Mouse (Mus musculus) cortical plate, adult 2 months (tissue): Measurements from ENCODE around the gene Rps16. TPM values are rescaled to one million over a fixed set of nuclear protein-coding genes. Genes with fewer than 3 reads are reported as not detected.

Experiments
- H3K27ac ChIP-seq: fragments of 200-500 bp; 2 replicates; pipeline ENCODE4 v1.5.1; 2012; ENCODE audit warnings: low read length, control low read depth, inconsistent platforms; ENCODE audit not compliant: insufficient read depth
- H3K4me1 ChIP-seq: fragments of 200-500 bp; 2 replicates; pipeline ENCODE4 v1.6.1; 2011; ENCODE audit warnings: low read length; ENCODE audit not compliant: control insufficient read depth, insufficient read depth
- H3K4me3 ChIP-seq: fragments of 200-500 bp; 2 replicates; pipeline ENCODE4 v1.5.1; 2011; ENCODE audit warnings: mild to moderate bottlenecking, low read length, control low read depth; ENCODE audit not compliant: insufficient read depth
- CTCF ChIP-seq: fragments of 200-500 bp; IDR thresholded peaks from 2 replicates; pipeline ENCODE4 v1.5.1; 2011; ENCODE audit warnings: mild to moderate bottlenecking, control low read depth, low read length; ENCODE audit not compliant: insufficient read depth; ENCODE audit errors: extremely low read depth
- POLR2A ChIP-seq: fragments of 200-500 bp; IDR thresholded peaks from 2 replicates; pipeline ENCODE4 v1.6.1; 2011; ENCODE audit warnings: mild to moderate bottlenecking, low read length, control low read depth; ENCODE audit not compliant: insufficient read depth; ENCODE audit errors: extremely low read depth
- polyA plus RNA-seq: library from polyadenylated mRNA; depleted of rRNA; stranded (reverse); fragments of >200 nt; gene quantifications from 2 replicates; pipeline ENCODE4 v1.2.3, GENCODE M21; 2012

The Rps16 gene
- polyA plus RNA-seq, 1 experiment: 648 TPM

DNA sequence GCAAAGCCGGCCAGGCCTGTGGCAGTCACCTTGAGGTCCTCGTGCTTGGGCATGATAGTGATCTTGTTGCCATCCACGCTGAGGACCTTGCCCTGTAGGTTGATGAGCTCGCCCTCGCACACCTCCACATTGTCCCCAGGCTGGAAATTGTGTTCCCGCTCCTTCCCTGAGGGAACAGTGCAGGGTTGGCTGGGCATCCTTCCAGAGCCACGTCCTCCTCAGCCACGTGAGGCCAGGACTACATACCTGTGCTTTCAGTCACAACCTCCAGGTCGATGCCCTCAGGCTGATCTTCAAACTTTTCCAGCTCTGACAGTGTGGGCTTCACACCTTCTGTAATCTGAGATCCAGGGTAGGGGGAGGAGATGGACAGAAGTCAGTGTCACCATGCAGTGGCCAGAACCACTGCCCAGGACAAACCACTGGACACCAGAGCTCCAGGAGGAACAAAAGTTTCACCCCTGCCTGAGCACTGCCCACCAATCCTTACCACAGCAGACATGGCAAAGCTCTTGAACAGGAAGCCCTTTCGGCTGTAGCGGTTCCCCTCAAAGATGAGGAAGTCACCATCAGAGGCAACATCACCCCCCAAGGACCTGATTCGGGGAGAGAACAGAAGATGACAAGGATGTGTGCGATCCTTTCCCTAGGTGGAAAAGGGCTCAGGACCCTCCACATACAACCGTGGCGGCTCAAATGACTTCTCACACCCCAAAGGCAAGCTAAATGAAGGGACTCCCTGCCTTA, 28.3 kb upstream of the Rps16 start:
- TF ChIP-seq POLR2A (no peak), CTCF (no peak)
- Histone ChIP-seq H3K4me1 (no peaks in the 10 kb centered on the region), H3K27ac (no peak overlapping the region), H3K4me3 (no peak overlapping the region)

DNA sequence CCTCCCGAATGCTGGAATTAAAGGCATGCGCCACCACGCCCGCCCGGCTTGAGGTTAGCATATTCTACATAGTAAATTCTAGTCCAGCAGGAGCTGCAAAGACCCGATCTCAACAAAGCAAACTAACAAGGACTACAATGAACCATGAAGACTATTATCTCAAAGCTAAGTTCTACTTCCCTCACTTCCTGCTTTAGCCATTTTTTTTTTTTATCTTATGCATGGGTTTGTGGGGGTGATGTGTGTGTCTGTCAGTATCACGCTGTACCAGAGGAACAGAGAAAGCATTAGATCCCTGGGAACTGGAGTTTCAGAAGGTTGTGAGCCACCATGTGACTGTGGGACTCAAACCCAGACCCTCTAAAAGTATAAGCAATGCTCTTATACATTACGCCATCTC, 25.2 kb upstream of the Rps16 start:
- no peak overlapping the region for H3K27ac ChIP-seq
- H3K4me3 ChIP-seq: no peak overlapping the region
- TF ChIP-seq POLR2A (no peak), CTCF (no peak)
- no peaks in the 10 kb centered on the region for H3K4me1 ChIP-seq

DNA sequence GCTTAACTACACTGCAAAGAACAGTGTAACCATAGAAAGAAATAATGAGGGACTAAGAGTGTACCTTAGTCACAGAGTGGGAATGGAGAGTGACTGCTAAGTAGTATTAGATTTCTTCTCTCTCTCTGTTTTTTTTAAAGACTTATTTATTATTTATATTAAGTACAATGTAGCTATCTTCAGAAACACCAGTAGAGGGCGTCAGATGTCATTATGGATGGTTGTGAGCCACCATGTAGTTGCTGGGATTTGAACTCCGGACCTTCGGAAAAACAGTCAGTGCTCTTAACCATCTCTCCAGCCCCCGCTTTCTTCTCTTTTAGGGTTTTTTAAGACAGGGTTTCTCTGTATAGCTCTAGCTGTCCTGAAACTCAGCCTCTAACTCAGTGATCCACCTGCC, 24.0 kb upstream of the Rps16 start:
- no peak overlapping the region for H3K27ac ChIP-seq
- no peak overlapping the region for H3K4me3 ChIP-seq
- TF ChIP-seq CTCF: no peak
- no peak for TF ChIP-seq POLR2A
- no peaks in the 10 kb centered on the region for H3K4me1 ChIP-seq

- TF ChIP-seq POLR2A: no peak
- Histone ChIP-seq H3K27ac (no peak overlapping the region), H3K4me1 (no peaks in the 10 kb centered on the region), H3K4me3 (no peak overlapping the region)
These were observed 22.2 kb upstream of the Rps16 start for GRCm38 (mm10) chr7:28328260-28328659.

GRCm38 (mm10) chr7:28334534-28334933, 15.9 kb upstream of the Rps16 start:
- Histone ChIP-seq H3K27ac (no peak overlapping the region), H3K4me1 (peaks cover 2% of the 10 kb centered on the region; the same call in 1 of the 2 replicates), H3K4me3 (no peak overlapping the region)
- TF ChIP-seq CTCF (no peak), POLR2A (no peak)

DNA sequence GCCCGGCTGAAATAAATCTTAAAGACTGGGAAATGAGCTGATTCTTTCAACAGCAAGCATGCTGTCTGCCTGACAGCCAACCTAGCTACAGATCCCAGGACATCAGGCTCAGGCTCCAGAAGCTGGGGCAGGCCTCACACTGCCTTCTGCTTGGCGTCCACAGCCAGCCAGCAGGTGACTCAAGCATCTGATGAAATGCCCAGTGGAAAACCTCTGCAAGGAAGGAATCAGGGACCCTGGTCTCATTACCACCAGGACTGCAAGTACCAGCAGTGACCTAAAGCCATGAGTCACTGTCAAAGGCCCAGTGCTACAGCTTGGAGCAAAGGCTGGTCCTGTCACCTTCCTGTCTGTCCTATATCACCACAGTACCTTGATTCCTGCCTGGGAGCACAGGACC, 15.0 kb upstream of the Rps16 start:
- H3K4me3 ChIP-seq: no peak overlapping the region
- peaks cover 2% of the 10 kb centered on the region; the same call in 1 of the 2 replicates for H3K4me1 ChIP-seq
- H3K27ac ChIP-seq: no peak overlapping the region
- TF ChIP-seq CTCF: no peak
- no peak for TF ChIP-seq POLR2A

DNA sequence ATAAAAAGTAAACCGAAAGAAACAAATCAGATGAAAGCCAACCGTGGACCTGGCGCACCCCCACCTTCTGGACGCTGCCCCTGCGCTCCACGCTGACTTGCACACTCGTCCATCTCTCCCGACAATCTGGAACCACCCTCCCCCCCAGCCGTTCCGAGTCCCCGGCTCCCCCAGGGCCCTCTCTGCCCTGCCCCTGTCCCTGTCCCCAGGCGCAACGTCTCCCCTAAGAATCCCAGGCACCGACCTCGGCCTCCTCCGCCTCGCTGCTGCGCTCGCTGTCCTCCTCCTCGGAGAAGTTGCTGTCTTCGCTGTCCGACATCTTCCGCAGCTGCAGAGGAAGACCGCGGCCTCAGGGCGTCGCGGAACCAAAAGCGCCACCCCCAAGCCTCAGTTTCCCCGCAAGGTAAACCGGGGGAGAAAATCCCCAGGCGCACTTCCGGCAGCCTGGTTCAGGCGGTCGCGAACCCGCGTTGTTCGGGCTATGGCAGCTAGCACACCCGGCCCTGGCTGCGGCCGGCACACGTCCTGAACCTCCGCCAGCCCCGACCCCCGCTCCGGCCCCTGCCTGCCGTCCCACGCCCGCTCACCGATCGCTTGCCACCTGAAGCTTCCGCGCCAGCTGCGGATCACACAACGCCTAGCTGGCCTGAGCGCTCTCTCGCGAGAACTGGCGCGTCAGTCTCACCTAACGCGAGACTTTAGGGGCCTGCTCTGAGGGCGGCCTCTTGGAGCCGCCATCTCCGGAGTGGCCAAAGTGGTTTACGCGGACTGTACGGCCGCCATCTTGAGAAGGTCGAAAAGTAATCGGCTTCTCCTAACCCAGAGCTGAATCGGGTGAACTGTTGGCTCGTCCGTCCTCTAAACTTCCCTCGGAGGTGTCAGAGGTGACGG, 12.1 kb upstream of the Rps16 start, which contains the start of gene Supt5:
Supt5 (minus strand) TSS at position 639 of the 891 bp plus-strand sequence.
- Histone ChIP-seq H3K4me1 (peaks cover 2% of the 10 kb centered on the region; the same call in 1 of the 2 replicates), H3K27ac (peak within 1 kb of the TSS; percentile 25; the same call in 1 of the 2 replicates), H3K4me3 (peak within 1 kb of the TSS; percentile 77)
- TF ChIP-seq CTCF: no peak
- TF ChIP-seq POLR2A: peak; percentile 83

- TF ChIP-seq CTCF (no peak), POLR2A (no peak)
- peak overlapping the region; percentile 77 for H3K4me3 ChIP-seq
- peaks cover 2% of the 10 kb centered on the region; the same call in 1 of the 2 replicates for H3K4me1 ChIP-seq
- H3K27ac ChIP-seq: peak overlapping the region; percentile 25; the same call in 1 of the 2 replicates
These were observed 11.1 kb upstream of the Rps16 start for GRCm38 (mm10) chr7:28339213-28339917.

GRCm38 (mm10) chr7:28341381-28341780, 9.1 kb upstream of the Rps16 start:
- Histone ChIP-seq H3K4me1 (peaks cover 2% of the 10 kb centered on the region; the same call in 1 of the 2 replicates), H3K4me3 (no peak overlapping the region), H3K27ac (no peak overlapping the region)
- TF ChIP-seq POLR2A (no peak), CTCF (no peak)

- no peaks in the 10 kb centered on the region for H3K4me1 ChIP-seq
- no peak overlapping the region for H3K27ac ChIP-seq
- TF ChIP-seq CTCF: peak; percentile 68
- no peak for TF ChIP-seq POLR2A
- H3K4me3 ChIP-seq: no peak overlapping the region
These were observed 5.8 kb upstream of the Rps16 start for GRCm38 (mm10) chr7:28344637-28345036.
